Mouse (Mus musculus) lung, adult 18-20 months (tissue): ENCODE results near the gene Lamp1.

Experiments
- DNase-seq, 2 experiments: peaks; one replicate each; pipeline ENCODE4 v3.0.0; 2022; ENCODE audit warnings: mixed read lengths in 2 of 2

The Lamp1 gene

DNA sequence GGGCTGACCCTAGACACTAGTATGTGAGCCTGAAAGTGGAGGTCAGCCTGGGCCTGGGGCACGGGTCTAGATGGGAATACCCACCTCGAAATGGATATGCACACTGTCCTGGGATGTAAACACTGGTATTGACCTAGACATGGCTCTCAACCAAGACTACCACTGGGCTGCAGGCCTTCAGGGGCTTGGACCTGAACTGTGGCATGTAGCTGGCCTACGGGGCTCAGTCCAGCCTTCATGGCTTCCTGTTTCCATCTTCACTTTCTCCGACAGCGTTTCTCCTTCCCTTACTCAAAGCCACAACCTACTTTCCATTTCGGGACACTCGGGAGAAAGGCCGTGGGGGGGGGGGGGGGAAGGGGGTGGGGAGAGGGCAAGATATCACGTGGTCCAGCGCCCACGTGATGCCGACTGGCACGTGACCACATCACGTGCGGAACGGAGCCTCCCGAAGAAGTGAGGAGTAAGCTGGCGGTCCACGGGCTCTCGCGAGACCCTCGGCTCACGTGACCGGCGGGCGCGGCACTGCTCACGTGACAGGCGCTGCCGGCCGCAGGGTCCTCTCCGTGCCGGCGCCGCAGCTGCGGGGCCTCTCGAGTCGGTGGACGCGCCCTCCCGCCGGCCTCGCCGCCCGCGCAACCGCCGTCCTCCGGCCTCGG is at the start of gene Lamp1:
TSS of gene Lamp1 (plus strand) at position 444 of the 659 bp plus-strand sequence.
- DNase-seq = peak; percentile 98 to 99

GRCm38 (mm10) chr8:13109416-13109960 is 49.5 kb upstream of the Lamp1 start:
- DNase-seq = no peak

DNA sequence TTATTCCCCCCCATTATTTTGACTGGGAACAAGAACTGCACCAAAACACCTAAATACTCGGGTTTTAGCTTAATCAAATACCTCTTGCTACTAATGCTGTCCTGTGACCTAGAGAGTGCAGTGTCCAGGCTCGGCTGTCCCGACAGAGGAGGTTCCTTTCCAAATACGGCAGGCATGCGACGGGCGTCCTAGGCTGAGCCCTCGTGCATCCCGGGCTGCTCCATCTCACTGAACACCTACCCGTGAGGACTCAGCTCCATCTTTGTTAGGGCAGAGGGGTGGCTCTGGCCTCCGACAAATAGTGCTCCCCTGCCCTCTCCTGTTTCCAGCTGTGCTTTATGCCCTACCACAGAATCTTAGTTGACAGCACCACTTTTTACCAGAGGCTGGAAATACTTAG is 47.0 kb upstream of the Lamp1 start:
- no peak for DNase-seq

DNA sequence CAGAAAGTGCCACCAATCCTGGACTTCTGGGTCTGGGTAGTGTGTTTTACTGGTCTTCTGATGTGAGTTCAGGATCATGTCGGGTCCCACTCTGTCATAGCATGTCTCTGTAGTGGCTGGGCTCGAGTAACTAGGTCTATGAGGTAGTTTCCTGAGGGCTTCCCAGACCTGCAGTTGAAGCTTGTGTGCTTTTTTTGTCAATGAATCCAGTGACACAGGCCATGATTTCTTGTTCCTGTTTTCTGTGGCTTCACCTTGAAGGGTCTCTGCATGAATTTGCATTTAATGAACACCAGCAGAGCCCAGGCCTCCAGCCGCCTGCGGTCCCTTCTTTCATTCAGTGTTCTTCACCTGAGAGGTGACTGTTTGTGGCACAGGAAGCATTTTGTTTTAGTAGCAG is 45.7 kb upstream of the Lamp1 start:
- no peak for DNase-seq

DNA sequence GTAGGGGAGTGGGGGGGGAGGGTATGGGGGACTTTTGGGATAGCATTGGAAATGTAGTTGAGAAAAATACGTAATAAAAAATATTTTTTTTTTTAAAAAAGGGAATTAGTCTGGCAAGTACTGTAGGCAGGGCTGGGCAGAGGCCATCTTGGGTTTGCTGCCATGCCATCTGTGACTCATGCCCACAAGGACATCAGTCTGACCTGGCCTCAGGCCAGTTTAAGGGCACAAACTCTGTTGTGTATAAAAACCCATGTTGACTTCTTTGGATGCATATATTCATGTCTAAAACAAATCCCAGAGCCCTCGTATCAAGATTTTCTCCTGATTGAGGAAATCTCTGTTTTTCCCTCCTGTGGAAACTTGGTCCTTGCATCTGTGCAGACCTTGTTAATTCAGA is 41.9 kb upstream of the Lamp1 start:
- DNase-seq = no peak

DNA sequence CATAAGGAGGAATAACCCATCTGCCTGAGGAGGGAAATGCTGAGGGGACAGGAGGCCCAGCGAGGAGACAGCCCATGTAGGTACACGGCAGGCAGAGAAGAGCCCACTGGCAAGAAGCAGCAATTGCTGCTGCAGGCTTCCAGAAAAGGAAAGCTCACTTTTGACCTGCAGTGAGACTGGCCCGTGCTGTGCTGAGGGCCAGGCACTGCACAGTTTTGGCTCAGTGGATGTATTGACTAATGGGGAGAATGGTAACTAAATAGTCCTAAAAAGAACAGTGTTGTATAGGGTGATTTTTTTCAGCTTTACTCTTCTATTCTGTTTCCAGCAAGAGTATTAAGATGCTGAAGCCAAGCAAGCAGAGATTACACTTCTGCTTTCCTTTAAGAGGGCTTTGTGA is 40.4 kb upstream of the Lamp1 start:
- DNase-seq = no peak

DNA sequence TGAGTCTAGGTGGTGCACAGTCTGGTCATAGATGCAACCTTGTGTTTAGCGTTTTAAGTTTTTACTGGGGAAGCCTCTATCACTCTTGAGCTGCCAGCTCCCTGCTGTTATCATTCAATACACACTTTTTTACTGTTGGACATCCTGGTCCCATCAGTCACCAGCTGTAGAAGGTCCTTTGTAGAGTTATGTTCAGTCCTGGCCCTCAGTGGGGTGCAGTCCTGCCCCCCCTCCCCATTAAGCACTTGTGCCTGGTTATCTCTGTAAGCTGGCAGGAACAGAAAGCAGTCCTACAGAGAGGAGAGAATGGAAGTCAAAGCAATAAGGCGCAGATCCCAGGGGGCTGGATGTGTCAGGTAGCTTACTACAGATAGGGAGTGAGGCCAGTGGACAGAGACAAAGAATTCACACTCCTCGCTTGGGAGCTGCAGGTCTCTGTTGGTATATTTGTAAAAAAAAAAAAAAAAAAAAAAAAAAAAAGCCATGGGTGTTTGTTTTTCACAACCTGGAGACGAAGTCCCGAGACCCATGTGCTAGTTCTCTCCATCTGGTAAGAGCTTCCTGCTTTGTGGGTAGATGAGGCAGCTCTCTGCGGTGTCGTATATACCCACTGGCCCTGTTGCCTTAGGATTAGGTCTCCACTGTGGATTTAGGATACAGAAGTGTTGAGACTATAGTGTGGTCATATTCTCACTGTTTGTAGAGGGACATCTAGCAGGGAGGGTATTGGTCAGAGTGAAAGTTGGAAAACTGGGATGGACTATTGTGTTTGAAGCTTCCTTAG is 37.9 kb upstream of the Lamp1 start:
- no peak for DNase-seq

DNA sequence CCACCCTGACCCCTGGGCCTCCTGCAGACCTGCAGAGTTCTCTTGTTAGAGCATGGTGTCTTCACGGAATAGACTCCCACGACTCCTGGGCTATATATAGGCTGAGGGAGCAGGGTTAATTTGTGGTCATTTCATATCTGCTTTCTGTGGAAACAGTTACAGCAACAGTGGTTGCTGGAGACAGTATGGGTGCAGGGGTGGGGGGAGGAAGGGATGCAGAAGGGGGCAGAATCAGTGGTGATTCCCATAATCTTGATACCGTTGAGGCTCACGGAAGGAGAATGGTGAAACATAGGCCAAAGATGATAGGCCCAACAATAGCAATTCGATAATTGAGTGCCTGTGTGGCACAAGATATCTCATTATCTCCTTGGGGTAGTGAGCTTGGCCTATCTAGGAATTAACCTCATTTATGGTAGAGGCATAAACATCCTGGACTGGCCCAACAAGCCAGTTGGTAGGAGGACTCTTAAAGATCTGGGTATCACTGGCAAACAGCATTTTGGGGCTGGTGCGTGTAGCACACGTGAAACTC is 36.0 kb upstream of the Lamp1 start:
- no peak for DNase-seq

DNA sequence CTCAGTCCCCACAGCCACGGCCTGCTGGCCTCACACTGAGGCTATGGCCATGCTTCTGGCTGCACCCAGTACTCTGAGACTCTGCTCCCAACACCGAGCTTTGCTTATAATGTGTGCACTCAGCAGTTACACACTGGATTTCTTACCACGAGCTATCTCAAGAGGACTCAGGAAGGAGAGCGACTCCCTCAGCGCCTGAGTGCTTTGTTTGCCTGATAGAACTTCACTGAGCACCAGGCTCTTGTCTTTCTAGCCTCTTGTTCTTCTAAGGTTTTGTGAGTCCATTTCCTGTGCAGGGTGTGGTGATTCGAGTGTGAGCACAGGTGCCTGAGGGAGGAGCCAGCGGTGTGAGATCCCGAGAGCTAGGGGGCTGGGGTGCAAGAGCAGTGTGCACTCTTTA is 34.1 kb upstream of the Lamp1 start:
- DNase-seq = peak in 1 of 2 experiments; percentile 4

DNA sequence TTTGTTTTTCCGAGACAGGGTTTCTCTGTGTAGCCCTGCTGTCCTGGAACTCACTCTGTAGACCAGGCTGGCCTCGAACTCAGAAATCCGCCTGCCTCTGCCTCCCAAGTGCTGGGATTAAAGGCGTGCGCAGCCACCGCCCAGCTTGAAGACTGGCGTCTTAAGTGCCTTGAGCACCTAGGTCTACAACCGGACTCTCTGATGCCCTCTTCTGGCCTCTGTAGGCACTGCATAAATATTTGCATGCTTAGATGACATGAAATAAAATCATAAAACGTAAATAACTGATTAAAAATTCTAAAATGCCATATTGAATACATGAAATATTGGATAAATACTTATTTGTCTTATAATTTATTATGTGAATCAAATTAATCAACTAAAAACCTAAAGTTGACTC is 26.7 kb upstream of the Lamp1 start:
- DNase-seq = peak; percentile 28 to 61

GRCm38 (mm10) chr8:13139641-13140182 is 19.2 kb upstream of the Lamp1 start:
- no peak for DNase-seq

GRCm38 (mm10) chr8:13141681-13142080 is 17.3 kb upstream of the Lamp1 start:
- DNase-seq = no peak

DNA sequence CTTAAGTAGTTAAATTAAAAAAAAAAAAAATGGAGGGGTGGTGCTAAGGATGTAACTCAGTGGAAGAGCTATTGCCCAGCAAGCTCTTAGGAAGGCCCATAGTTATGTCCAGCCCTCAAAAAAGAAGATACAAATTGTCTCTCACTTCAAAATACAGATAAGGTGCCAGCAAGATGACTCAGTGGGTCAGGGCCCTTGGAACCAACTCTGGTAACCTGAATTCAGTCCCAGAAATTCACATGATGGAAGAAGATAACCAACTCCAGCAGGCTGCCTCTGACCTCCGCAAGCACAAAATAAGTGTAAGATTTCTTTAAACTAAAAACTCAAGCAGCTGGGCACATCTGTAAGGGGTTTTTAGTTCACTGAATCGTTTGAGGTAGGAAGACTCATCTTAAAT is 10.5 kb upstream of the Lamp1 start:
- no peak for DNase-seq

GRCm38 (mm10) chr8:13149287-13149686 is 9.7 kb upstream of the Lamp1 start:
- no peak for DNase-seq

GRCm38 (mm10) chr8:13149866-13150265 is 9.1 kb upstream of the Lamp1 start:
- no peak for DNase-seq

GRCm38 (mm10) chr8:13150929-13151328 is 8.0 kb upstream of the Lamp1 start:
- DNase-seq = no peak

DNA sequence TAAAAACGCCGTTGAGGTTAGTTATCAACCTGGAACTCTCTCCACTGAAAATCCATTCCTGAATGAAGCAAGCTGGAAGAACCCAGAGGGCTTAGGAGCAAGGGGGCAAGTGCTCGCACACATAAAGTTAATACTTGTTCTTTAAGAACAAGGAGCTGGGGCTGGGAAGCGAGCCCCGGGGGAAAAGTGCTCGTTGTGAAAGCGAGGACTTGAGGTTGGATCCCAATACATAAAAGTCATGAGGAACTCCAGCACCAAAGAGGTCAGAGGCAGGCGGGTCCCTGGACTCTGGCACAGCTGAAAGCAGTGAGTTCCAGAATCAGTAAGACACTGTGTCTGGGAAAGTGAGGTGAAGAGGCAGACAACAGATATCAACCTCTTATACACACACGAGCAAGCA is 4.9 kb upstream of the Lamp1 start:
- no peak for DNase-seq

GRCm38 (mm10) chr8:13155358-13155757 is 3.6 kb upstream of the Lamp1 start:
- no peak for DNase-seq

DNA sequence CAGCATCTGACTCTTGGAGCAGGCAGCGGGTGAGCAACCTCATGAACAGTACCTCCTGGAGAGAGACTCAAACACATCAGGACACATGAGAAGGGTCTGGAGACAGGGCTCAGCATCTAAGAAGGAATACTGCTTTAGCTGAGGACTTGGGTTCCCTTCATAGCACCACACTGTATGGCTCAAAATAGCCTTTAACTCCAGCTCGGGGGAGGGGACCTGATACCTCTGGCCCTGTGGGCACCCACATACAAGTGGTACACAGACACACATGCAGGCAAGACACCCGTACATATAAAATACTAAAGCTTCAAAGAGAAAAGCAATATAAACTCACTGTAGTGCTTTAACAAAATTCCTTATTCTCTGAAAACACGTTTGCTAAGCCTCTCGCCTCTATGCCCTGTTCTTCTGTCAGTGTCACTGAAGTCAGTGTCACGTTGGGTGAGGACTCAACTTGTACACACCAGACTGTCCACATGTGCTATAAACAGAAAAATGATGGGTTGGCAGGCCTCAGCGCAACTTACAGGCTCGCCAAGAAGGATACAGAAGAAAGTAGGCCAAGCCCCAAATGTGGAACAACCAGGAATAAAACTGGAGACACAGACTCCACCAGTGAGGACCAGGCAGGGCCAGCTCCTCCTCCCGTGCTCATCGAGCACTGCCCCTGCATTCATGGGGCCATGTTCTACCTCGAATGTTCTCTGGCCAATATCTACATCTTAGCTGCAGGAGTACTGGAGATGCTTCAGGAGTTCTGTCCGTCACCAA is 2.4 kb upstream of the Lamp1 start:
- no peak for DNase-seq

DNA sequence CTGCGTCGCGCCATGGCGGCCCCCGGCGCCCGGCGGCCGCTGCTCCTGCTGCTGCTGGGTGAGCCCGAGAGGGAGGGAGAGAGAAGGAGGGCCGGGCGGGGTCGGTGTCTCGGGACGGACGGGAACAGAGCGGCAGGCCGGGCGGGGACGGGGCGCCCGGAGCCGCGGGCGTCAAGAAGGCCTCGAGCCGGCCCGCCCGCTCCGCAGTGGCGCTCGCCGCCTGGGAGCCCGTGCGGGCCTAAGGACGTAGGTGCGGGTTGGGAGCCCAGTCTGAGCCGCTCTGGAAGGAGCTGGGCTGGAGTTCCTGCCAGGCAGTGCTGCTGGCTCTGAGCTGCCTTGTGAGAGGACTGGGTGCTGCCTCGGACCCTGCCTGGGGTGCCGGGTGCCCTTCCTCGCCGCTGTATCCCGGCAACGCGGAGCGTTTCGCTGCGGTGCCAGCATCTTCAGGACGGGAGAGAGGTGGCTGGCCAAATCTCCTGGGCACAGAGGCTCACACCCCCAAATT is 468 bp downstream of the Lamp1 start:
- DNase-seq = peak; percentile 32 to 34

DNA sequence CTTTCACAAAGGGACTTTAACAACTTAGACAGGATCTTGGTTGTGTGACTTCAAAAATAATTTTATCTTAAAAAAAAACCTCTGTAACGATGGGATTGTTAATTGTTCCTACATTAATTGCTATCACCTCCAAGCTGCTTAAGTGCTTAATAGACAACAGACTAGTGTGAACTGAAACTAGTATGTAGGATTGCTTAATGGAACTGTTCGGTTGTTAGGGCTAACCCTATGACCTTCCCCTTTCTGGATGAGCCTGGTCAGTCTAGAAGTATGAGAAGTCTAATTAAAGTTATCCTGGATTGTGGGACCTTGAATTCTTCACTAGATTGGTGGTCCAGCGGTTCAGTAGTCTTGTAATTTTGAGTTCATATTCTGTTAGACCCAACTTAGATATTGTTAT is 1.7 kb downstream of the Lamp1 start:
- DNase-seq = no peak

DNA sequence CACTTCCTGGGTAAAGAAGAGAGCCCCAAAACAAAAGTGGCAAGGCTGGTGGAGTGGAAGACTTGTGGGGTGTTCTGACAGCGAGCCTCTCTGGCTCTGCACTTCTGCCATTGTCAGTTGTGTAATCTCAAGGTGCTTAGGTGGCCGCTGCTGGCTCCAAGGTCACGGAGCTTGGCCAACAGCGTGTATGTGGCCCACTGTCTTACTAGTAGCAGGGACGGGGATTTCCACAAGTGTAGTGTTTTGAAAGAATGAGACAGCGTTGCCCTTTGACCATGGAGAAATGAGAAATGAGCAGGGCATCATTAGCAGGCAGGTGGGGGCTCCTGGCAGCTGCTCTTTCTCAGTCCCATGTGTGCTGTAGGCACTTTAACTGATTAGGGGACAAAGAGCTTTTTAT is 3.1 kb downstream of the Lamp1 start:
- DNase-seq = peak; percentile 42 to 67

- no peak for DNase-seq
These were observed 4.6 kb downstream of the Lamp1 start for GRCm38 (mm10) chr8:13163563-13163962.
